Mouse (Mus musculus) liver, embryonic 15.5 days (tissue): ENCODE data around the gene Med10. TPM values are rescaled to one million over a fixed set of nuclear protein-coding genes. Genes with fewer than 3 reads are reported as not detected.

Experiments
- ATAC-seq: fragments of 200-750 bp; cut with Nextera tagmentation; 2 replicates; pipeline ENCODE4 v1.8.0; 2017; ENCODE audit warnings: moderate number of reproducible peaks, mild to moderate bottlenecking, moderate library complexity; ENCODE audit not compliant: insufficient read depth
- H3K27ac ChIP-seq: fragments of 300-500 bp; sonication (generic); replicated peaks from 2 replicates; pipeline ENCODE4 v1.5.1; 2015; ENCODE audit warnings: mild to moderate bottlenecking, inconsistent platforms
- H3K27me3 ChIP-seq: fragments of 300-500 bp; sonication (generic); 2 replicates; pipeline ENCODE4 v1.6.1; 2015; ENCODE audit warnings: mild to moderate bottlenecking, inconsistent platforms
- H3K36me3 ChIP-seq: fragments of 300-500 bp; sonication (generic); replicated peaks from 2 replicates; pipeline ENCODE4 v1.6.1; 2015; ENCODE audit warnings: moderate library complexity, mild to moderate bottlenecking, inconsistent platforms
- H3K4me1 ChIP-seq: fragments of 300-500 bp; sonication (generic); replicated peaks from 2 replicates; pipeline ENCODE4 v1.6.1; 2015; ENCODE audit warnings: inconsistent platforms
- H3K4me2 ChIP-seq: fragments of 300-500 bp; sonication (generic); 2 replicates; pipeline ENCODE4 v1.6.1; 2015; ENCODE audit warnings: moderate library complexity, mild to moderate bottlenecking, inconsistent platforms
- H3K4me3 ChIP-seq: fragments of 300-500 bp; sonication (generic); replicated peaks from 2 replicates; pipeline ENCODE4 v1.5.1; 2015; ENCODE audit warnings: mild to moderate bottlenecking, inconsistent platforms
- H3K9ac ChIP-seq: fragments of 300-500 bp; sonication (generic); 2 replicates; pipeline ENCODE4 v1.6.1; 2015; ENCODE audit warnings: moderate library complexity, mild to moderate bottlenecking, inconsistent platforms
- H3K9me3 ChIP-seq: fragments of 300-500 bp; sonication (generic); replicated peaks from 2 replicates; pipeline ENCODE4 v1.6.1; 2016; ENCODE audit warnings: inconsistent platforms
- WGBS: fragments of 180-500 bp; shearing (Covaris S2); methylation state at CpG from one replicate; pipeline ENCODE4 v1.1.7; 2015; ENCODE audit warnings: mixed read lengths; ENCODE audit not compliant: insufficient replicate concordance; 5-methylcytosine and 5-hydroxymethylcytosine counted together
- polyA plus RNA-seq: library from polyadenylated mRNA; unstranded; fragments of >200 nt; fragmentation: Nextera tagmentation; extraction: Ambion mirVana; gene quantifications from 2 replicates; pipeline ENCODE4 v1.2.1, GENCODE M21; 2015

Med10 gene
- polyA plus RNA-seq, 1 experiment from 2014 or later = 41.7 TPM

DNA sequence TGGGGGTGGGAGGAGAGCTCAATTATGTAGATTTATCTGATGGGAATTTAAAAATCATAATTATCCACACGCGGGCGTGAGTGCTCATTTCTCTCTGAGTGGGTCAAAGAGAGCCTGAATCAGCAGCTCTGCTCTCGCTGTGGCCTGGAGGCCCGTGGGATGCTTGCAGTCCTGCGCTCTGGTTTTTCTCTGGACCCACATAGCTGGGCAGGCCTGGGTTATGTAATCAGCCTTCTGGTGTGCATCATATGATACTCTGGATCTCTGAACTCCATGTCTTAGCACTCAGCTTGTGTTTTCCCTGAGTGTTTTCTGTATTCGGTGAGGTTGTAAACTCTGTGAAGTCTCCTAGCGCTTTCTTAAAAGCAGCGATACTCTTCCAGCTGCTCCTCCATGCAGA, 30.4 kb downstream of the Med10 start:
- H3K9me3 ChIP-seq = no peaks in the 10 kb centered on the region
- H3K27ac ChIP-seq = no peak overlapping the region
- no peaks in the 10 kb centered on the region for H3K4me1 ChIP-seq
- no peaks in the 10 kb centered on the region for H3K36me3 ChIP-seq
- H3K4me2 ChIP-seq = no peak overlapping the region
- no peaks in the 10 kb centered on the region for H3K27me3 ChIP-seq
- 76% methylated on average over 9 of the region's 9 CpGs for whole genome bisulfite sequencing
- no peak for ATAC-seq
- H3K9ac ChIP-seq = no peak overlapping the region
- H3K4me3 ChIP-seq = no peak overlapping the region

DNA sequence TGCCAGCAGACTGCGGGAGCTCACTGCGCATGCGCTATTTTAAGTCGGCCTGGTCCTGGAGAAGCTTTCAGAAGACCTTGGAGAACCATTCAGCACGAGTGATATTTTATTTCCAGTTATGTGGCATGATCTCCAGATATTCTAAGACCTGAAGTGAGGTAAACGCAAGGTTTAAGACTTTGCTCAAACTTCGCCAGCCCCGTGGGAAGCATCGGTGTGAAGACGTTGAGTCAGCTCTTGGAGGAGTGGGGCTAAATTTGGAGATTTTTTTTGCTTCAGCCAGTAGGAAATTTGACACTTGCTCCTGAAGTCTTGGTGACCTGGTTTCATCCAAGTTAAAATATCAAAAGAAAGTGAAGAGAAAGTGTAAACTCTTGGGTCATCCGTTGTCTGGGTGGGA, 31.2 kb downstream of the Med10 start:
- Histone ChIP-seq H3K36me3 (no peaks in the 10 kb centered on the region), H3K9ac (no peak overlapping the region), H3K4me1 (no peaks in the 10 kb centered on the region), H3K27me3 (no peaks in the 10 kb centered on the region), H3K4me2 (no peak overlapping the region), H3K4me3 (no peak overlapping the region), H3K9me3 (no peaks in the 10 kb centered on the region), H3K27ac (no peak overlapping the region)
- WGBS = 76% methylated on average over 11 of the region's 11 CpGs
- no peak for ATAC-seq

DNA sequence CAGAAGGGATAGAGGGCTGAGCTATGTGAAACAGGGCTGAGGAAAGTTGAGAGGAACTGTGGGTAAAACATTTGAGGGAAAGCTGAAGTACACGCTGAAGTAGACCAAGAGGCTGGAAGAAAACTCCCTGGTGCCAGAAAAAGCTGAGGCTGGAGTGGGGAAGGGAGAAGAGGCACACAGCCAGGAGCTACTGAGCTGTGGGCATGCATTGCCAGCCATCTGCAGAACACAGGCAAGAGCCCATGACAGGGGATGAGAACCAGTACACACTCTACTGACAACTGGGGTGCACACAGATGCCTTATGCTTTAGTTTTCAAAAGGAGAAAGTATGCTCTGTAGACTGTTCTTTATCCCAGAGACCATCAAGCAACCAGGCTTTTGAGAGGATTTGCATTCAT, 43.4 kb downstream of the Med10 start:
- Histone ChIP-seq H3K4me1 (no peaks in the 10 kb centered on the region), H3K9me3 (no peaks in the 10 kb centered on the region)
- 71% methylated on average over 1 of the region's 1 CpGs for WGBS

DNA sequence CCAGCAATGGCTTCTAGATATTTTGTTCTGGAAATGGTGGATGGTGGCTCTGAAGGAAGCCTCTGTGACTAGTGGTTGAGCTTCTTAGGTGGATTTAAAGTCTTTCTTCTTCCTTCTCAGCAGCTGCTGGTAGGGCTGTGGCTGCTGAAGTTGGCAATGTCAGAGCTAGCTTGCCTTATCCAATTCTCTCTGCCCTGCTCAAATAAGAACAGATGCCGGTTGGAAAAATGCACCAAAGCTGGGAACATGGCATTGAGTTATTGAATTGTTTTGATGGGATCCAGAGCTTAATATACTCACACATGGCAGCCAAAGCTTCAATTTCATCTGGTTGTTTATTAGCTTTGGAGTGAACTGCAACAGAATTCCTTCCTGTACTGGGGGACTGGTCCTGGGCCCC, 47.4 kb downstream of the Med10 start:
- WGBS = 75% methylated on average over 1 of the region's 1 CpGs

More for the DNA sequence above, 43.4 kb downstream of the Med10 start:
- Histone ChIP-seq H3K36me3 (no peaks in the 10 kb centered on the region), H3K27me3 (no peaks in the 10 kb centered on the region), H3K4me3 (no peak overlapping the region), H3K27ac (no peak overlapping the region), H3K4me2 (no peak overlapping the region), H3K9ac (no peak overlapping the region)
- ATAC-seq = no peak

GRCm38 (mm10) chr13:69852313-69852712, 50.1 kb downstream of the Med10 start:
- no peak for ATAC-seq

More for the DNA sequence above, 47.4 kb downstream of the Med10 start:
- no peaks in the 10 kb centered on the region for H3K36me3 ChIP-seq
- no peaks in the 10 kb centered on the region for H3K9me3 ChIP-seq
- H3K4me3 ChIP-seq = no peak overlapping the region
- no peaks in the 10 kb centered on the region for H3K4me1 ChIP-seq
- no peak overlapping the region for H3K4me2 ChIP-seq
- H3K27ac ChIP-seq = no peak overlapping the region
- H3K9ac ChIP-seq = no peak overlapping the region
- no peak for ATAC-seq
- no peaks in the 10 kb centered on the region for H3K27me3 ChIP-seq

DNA sequence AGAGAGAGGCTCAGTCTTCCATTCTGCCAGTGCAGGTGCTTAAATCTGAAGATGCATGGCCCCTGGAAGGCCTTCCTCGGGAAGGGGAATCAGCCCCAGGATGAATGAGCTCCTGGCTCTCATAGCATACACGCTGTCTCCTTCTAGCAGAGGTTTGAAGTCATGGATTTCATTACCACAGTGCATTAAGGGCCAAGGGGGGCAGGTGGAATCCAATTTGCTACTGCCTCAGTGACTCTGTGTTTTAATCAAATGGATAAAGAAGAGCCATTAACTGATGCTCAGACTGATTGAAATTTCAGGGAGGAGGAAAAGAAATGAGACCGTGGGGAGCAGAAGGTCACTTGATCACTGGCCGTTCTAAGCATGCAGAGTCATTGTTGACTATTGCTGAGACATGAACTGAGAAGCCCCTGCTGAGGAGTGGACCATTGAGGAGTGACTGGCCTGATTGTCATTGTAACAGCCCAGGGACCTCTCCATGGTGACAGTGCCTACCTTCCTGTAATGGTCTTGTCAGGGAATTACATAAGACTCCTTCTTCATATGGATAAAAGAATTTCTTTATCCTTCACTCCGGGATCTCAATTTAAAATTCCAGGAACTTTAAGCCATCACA, 51.3 kb downstream of the Med10 start:
- no peak overlapping the region for H3K4me3 ChIP-seq
- ATAC-seq = no peak
- H3K9me3 ChIP-seq = no peaks in the 10 kb centered on the region
- no peaks in the 10 kb centered on the region for H3K36me3 ChIP-seq
- H3K4me1 ChIP-seq = no peaks in the 10 kb centered on the region
- no peaks in the 10 kb centered on the region for H3K27me3 ChIP-seq
- no peak overlapping the region for H3K9ac ChIP-seq
- no peak overlapping the region for H3K27ac ChIP-seq
- 41% methylated on average over 5 of the region's 5 CpGs for WGBS
- no peak overlapping the region for H3K4me2 ChIP-seq

More at GRCm38 (mm10) chr13:69852313-69852712, 50.1 kb downstream of the Med10 start:
- Histone ChIP-seq H3K27me3 (no peaks in the 10 kb centered on the region), H3K9ac (no peak overlapping the region), H3K27ac (no peak overlapping the region), H3K4me2 (no peak overlapping the region), H3K4me1 (no peaks in the 10 kb centered on the region), H3K9me3 (no peaks in the 10 kb centered on the region), H3K36me3 (no peaks in the 10 kb centered on the region), H3K4me3 (no peak overlapping the region)
- WGBS = 51% methylated on average over 5 of the region's 5 CpGs

GRCm38 (mm10) chr13:69855941-69856340, 53.7 kb downstream of the Med10 start:
- H3K27me3 ChIP-seq = no peaks in the 10 kb centered on the region
- 62% methylated on average over 1 of the region's 1 CpGs for whole genome bisulfite sequencing
- H3K9me3 ChIP-seq = no peaks in the 10 kb centered on the region
- H3K4me3 ChIP-seq = no peak overlapping the region
- ATAC-seq = no peak
- no peaks in the 10 kb centered on the region for H3K36me3 ChIP-seq
- no peak overlapping the region for H3K9ac ChIP-seq
- H3K4me2 ChIP-seq = no peak overlapping the region
- no peaks in the 10 kb centered on the region for H3K4me1 ChIP-seq
- H3K27ac ChIP-seq = no peak overlapping the region

- no peak overlapping the region for H3K4me2 ChIP-seq
- no peaks in the 10 kb centered on the region for H3K4me1 ChIP-seq
- no peaks in the 10 kb centered on the region for H3K9me3 ChIP-seq
- no peaks in the 10 kb centered on the region for H3K27me3 ChIP-seq
- H3K9ac ChIP-seq = no peak overlapping the region
- 77% methylated on average over 4 of the region's 4 CpGs for WGBS
- H3K4me3 ChIP-seq = no peak overlapping the region
- no peak overlapping the region for H3K27ac ChIP-seq
- no peak for ATAC-seq
- no peaks in the 10 kb centered on the region for H3K36me3 ChIP-seq
Observed at GRCm38 (mm10) chr13:69862276-69862675, 60.1 kb downstream of the Med10 start.

DNA sequence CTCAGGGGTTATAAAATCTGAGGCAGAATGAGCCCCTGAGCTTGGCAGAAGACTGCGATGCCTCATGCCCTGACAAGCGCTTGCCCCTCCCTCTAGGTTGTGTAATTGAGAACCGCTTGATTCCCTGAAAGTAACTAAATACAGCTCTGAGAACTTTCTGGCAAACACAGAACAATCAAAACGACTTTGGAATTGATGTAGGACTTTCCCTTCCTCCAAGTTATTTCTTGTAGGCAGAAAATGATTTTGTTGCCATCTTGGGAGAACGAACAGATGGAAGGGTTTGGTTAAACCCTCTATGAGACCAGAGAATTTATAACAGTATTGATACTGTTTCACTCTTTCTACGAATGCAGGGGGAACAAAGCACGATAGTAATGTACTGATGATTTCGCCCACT, 62.7 kb downstream of the Med10 start:
- Histone ChIP-seq H3K27ac (no peak overlapping the region), H3K4me1 (no peaks in the 10 kb centered on the region), H3K9ac (no peak overlapping the region), H3K4me3 (no peak overlapping the region), H3K9me3 (no peaks in the 10 kb centered on the region), H3K27me3 (no peaks in the 10 kb centered on the region), H3K36me3 (no peaks in the 10 kb centered on the region), H3K4me2 (no peak overlapping the region)
- no peak for ATAC-seq
- 56% methylated on average over 8 of the region's 8 CpGs for WGBS

Other genes with a start within 250 kb of the Med10 start
- 3.0 and 3.8 TPM in 2 replicates for gene Srd5a1, start 191.0 kb upstream of the Med10 start, polyA plus RNA-seq
- gene Ube2ql1, start 62.5 kb upstream of the Med10 start, polyA plus RNA-seq = 0.05 and 0.16 TPM in 2 replicates